Mouse (Mus musculus) forebrain, embryonic 12.5 days (tissue): Measurements from ENCODE around the gene Thegl. TPM values are rescaled to one million over a fixed set of nuclear protein-coding genes. Genes with fewer than 3 reads are reported as not detected.
A peak's percentile ranks its signal among the peaks of the same experiment; 100 is the strongest.
"Not testable (repeated sequence)": the region's sequence is repeated elsewhere in the genome, so short reads cannot be mapped to it uniquely, and the experiment has no call there.

ENCODE experiments used
- ATAC-seq: fragments of 200-750 bp; cut with Nextera tagmentation; 2 replicates; pipeline ENCODE4 v1.8.0; 2017; ENCODE audit warnings: moderate TSS enrichment; ENCODE audit not compliant: low FRiP score
- H3K27ac ChIP-seq: fragments of 300-500 bp; sonication (generic); 2 replicates; pipeline ENCODE4 v1.5.1; 2016; ENCODE audit warnings: mild to moderate bottlenecking
- H3K27me3 ChIP-seq: fragments of 300-500 bp; sonication (generic); 2 replicates; pipeline ENCODE4 v1.6.1; 2016; ENCODE audit warnings: mild to moderate bottlenecking
- H3K36me3 ChIP-seq: fragments of 300-500 bp; sonication (generic); replicated peaks from 2 replicates; pipeline ENCODE4 v1.6.1; 2016; ENCODE audit warnings: mild to moderate bottlenecking
- H3K4me1 ChIP-seq: fragments of 300-500 bp; sonication (generic); 2 replicates; pipeline ENCODE4 v1.6.1; 2016
- H3K4me2 ChIP-seq: fragments of 300-500 bp; sonication (generic); 2 replicates; pipeline ENCODE4 v1.6.1; 2016; ENCODE audit warnings: mild to moderate bottlenecking, moderate library complexity
- H3K4me3 ChIP-seq: fragments of 300-500 bp; sonication (generic); replicated peaks from 2 replicates; pipeline ENCODE4 v1.5.1; 2016; ENCODE audit warnings: mild to moderate bottlenecking
- H3K9ac ChIP-seq: fragments of 300-500 bp; sonication (generic); 2 replicates; pipeline ENCODE4 v1.6.1; 2016; ENCODE audit warnings: mild to moderate bottlenecking
- H3K9me3 ChIP-seq: fragments of 300-500 bp; sonication (generic); 2 replicates; pipeline ENCODE4 v1.6.1; 2016
- WGBS: fragments of 180-500 bp; shearing (Covaris S2); methylation state at CpG from one replicate; pipeline ENCODE4 v1.1.7; 2016; 5-methylcytosine and 5-hydroxymethylcytosine counted together
- polyA plus RNA-seq: library from polyadenylated mRNA; unstranded; fragments of >200 nt; fragmentation: Nextera tagmentation; extraction: Ambion mirVana; gene quantifications from 2 replicates; pipeline ENCODE4 v1.2.1, GENCODE M21; 2016

Thegl gene
- polyA plus RNA-seq, 1 experiment from 2014 or later: 0.33 TPM

DNA sequence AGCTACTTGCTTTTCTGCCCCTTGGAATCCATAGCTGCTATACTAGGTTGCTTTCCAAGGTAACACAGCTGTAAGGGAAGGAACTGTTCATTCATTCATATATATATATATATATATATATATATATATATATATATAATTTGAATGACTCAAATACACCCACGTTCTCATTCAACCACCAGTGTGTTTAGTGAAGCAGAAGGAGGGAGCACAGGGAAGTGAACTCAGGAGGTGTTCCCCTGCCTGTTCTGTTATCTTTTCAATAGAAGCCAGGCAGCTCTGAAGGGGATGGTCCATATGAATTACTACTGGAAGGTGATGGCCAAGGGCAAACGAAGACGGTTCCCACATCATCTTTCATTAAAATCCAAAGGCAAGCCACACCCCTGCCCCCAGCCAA, 71.3 kb downstream of the Thegl start:
- no peaks in the 10 kb centered on the region for H3K36me3 ChIP-seq
- no peak for ATAC-seq
- WGBS: 85% methylated on average over 3 of the region's 3 CpGs
- peaks cover 9% of the 10 kb centered on the region for H3K4me1 ChIP-seq
- H3K27ac ChIP-seq: no peak overlapping the region
- no peak overlapping the region for H3K4me3 ChIP-seq
- peaks cover 26% of the 10 kb centered on the region for H3K27me3 ChIP-seq
- H3K9me3 ChIP-seq: no peaks in the 10 kb centered on the region
- no peak overlapping the region for H3K4me2 ChIP-seq
- no peak overlapping the region for H3K9ac ChIP-seq

DNA sequence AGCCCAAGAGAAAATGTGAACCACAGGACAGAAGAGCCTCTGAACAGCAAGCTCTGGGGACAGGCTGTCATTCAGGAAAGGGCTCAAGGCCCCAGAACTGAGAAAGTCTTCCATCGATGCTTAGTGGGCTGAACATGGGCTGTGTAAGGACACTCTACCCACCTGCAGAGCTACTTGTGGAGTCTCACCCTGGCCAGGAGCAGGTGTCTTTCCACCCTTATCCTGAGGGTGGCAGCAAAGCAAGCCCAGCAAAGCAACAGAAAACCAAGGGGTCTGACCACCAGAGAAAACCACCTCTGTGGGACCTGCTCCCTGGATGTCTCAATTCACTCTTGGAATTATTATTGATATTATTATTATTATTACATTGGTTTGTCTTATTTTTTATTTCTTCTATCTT, 73.5 kb downstream of the Thegl start:
- Histone ChIP-seq H3K27me3 (peaks cover 47% of the 10 kb centered on the region), H3K4me1 (peaks cover 18% of the 10 kb centered on the region), H3K36me3 (no peaks in the 10 kb centered on the region), H3K9me3 (no peaks in the 10 kb centered on the region), H3K4me3 (no peak overlapping the region), H3K27ac (no peak overlapping the region), H3K9ac (no peak overlapping the region), H3K4me2 (no peak overlapping the region)
- no peak for ATAC-seq
- WGBS: 48% methylated on average over 1 of the region's 1 CpGs

DNA sequence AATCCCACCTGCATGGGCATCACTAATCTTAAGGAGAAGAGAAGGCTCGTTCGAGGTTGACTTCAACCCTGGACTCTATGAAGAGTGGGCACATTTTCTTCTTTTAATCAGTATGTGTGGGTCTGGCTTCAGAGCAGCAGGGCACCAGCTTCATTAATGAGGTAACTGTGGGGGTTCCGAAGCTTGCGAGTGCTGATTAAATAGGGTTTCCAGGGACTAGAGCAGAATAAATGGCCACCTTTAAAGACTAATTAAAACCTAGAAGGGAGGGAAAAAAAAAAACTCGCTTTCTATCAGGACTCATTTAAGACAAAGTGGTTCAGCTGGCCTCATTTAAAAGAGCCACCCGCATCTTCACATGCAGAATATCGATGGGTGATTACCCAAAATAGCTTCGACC, 74.1 kb downstream of the Thegl start:
- Histone ChIP-seq H3K27ac (peak overlapping the region; percentile 65; the same call in 1 of the 2 replicates), H3K4me3 (no peak overlapping the region), H3K36me3 (no peaks in the 10 kb centered on the region), H3K27me3 (peaks cover 50% of the 10 kb centered on the region), H3K4me1 (peaks cover 21% of the 10 kb centered on the region), H3K9ac (no peak overlapping the region), H3K9me3 (no peaks in the 10 kb centered on the region), H3K4me2 (no peak overlapping the region)
- 6% methylated on average over 8 of the region's 8 CpGs for WGBS
- peak; percentile 71 for ATAC-seq

DNA sequence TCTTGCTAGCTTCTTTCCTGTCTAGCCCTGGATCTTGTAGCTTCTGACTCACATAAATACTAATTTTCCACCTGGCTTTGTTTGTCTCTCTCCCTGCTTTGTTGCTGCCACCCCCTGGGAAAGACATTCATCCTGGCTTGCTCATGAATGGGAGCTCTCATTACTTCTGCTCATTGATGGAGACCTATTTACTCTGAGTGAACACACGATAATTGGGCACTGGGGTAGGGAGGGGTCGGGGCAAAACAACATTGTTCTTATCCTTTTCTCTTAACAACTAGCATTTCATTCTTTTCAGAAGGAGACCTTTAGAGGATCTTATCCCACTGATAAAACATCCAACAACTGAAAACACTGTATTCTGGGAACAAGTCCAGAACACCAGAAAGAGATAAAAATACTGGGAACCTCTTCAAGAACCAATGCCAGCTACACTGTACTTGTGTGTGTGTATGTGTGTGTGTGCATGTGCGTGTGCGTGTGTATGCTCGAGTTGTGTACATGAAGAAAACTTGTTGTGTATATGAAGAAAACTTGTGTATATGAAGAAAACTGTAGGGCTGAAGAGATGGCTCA, 74.8 kb downstream of the Thegl start:
- peaks cover 56% of the 10 kb centered on the region for H3K27me3 ChIP-seq
- no peak overlapping the region for H3K9ac ChIP-seq
- peak overlapping the region; percentile 65 for H3K27ac ChIP-seq
- no peaks in the 10 kb centered on the region for H3K9me3 ChIP-seq
- WGBS: 33% methylated on average over 5 of the region's 5 CpGs
- no peak overlapping the region for H3K4me3 ChIP-seq
- ATAC-seq: peak; percentile 79
- H3K4me2 ChIP-seq: no peak overlapping the region; the same call in 1 of the 2 replicates
- H3K36me3 ChIP-seq: no peaks in the 10 kb centered on the region
- H3K4me1 ChIP-seq: peaks cover 27% of the 10 kb centered on the region

DNA sequence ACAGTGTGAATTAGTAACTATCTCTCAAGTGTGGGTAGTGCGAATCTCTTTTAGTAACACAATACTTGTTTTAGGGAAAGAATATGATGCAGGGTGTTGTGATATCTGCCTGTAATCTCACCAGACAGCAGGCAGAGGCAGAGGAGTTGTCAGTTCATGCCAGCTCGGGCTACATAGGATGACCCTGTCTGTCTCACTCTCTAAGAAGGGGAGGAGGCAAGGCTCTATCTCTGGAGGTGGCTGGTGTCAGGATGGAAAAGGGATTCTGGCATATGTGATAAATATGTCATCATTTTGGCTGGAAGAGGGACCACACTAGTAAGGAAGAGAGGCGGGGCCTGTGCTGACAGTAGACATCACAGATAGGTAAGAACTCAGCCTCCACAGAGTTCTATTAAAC, 76.1 kb downstream of the Thegl start:
- Histone ChIP-seq H3K4me2 (no peak overlapping the region), H3K9me3 (no peaks in the 10 kb centered on the region), H3K27ac (no peak overlapping the region), H3K36me3 (no peaks in the 10 kb centered on the region), H3K9ac (no peak overlapping the region), H3K4me3 (no peak overlapping the region), H3K4me1 (peaks cover 27% of the 10 kb centered on the region), H3K27me3 (peaks cover 69% of the 10 kb centered on the region)
- ATAC-seq: no peak
- 85% methylated on average over 3 of the region's 3 CpGs for WGBS

DNA sequence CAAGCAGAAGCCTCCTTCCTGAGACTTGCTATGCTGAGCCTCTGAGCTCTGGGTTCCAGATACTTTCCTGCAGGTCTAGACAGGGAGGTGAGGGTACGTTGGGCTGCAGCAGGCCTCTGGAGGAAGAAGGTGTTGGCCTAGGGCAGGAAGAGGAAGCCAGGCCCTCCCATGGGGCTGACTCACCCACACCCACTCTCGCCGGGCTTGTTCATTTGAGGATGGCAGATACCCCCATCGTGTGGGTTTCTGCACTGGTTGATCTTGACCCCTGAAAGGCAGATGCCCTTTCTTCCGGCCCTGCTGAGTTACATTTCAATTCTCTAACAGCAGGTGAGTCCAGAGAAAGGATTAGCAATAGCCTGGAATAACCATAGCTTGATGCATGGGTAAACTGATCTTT, 76.7 kb downstream of the Thegl start:
- H3K4me3 ChIP-seq: no peak overlapping the region
- H3K27me3 ChIP-seq: peaks cover 74% of the 10 kb centered on the region
- no peaks in the 10 kb centered on the region for H3K36me3 ChIP-seq
- H3K9ac ChIP-seq: no peak overlapping the region
- 70% methylated on average over 5 of the region's 5 CpGs for WGBS
- ATAC-seq: no peak
- H3K27ac ChIP-seq: no peak overlapping the region
- H3K9me3 ChIP-seq: no peaks in the 10 kb centered on the region
- H3K4me2 ChIP-seq: no peak overlapping the region
- peaks cover 27% of the 10 kb centered on the region for H3K4me1 ChIP-seq

DNA sequence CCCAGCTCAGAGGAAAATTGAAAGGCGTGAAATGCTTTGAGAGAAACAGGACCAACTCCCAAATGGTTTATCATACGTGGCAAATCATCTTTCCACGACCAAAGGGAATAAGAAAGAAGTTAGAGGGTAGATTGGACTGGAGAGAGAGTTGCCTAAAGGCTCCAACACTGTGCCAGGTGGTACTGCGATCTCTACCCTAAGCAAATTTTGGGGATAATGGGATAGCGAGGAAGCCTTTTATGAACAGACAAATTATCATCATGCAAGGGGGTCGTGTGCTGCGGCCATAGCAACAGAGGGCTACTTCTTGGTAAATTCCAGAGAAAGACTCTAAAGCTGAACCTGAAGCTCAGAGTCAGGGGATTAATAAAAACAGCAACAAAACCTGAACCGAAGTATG, 78.1 kb downstream of the Thegl start:
- Histone ChIP-seq H3K9ac (peak overlapping the region; percentile 65), H3K4me1 (peaks cover 27% of the 10 kb centered on the region), H3K27me3 (peaks cover 75% of the 10 kb centered on the region), H3K4me2 (peak overlapping the region; percentile 99), H3K9me3 (no peaks in the 10 kb centered on the region), H3K4me3 (peak overlapping the region; percentile 58), H3K36me3 (no peaks in the 10 kb centered on the region), H3K27ac (no peak overlapping the region)
- ATAC-seq: no peak
- 27% methylated on average over 8 of the region's 8 CpGs for WGBS

DNA sequence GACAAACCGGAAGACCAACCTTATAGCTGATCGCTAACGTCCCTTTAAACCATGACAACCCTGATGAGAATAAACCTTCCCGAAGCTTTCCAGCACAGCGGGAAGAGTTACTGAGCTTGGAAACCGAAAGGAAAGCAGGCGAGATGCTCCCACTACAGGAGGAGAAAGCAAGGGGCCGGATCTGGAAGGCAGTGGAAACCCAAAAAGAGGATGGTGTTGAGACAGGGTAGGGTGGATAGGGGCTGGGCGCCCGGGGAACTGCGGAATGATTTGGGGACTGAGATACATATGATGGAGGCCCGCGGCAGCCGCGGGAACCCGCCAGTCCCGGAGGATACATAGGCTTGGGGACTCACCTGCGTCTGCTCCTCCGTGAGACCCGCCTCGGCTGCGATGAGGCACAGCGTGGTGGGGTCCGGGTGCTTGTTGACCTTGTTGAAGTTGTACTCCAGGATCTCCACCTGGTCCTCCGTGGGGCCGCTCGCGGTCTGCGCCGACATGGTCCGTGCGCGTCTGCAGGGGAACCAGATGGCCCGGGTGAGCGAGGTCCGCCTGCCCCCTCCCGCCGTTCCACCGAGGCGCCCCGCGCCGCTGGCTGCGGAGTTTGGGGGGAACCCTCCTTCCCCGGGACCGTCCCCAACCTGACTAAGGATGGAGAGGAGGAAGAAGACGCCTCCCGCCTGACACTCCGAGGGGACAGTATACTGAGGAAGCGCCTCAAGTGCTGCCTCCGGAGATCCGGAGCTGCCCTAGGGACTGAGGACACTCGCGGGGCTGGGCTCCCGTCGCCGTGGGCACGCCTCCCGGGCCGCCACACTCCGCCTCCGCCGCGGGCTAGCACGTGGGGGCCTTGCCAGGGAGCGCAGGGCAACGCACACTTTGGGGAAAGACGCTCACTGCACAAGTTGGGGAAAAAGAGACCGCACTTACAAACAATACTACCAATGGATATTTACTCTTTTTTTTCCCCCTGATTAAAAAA, 79.0 kb downstream of the Thegl start:
- peaks cover 25% of the 10 kb centered on the region for H3K4me1 ChIP-seq
- peak overlapping the region; percentile 65 for H3K9ac ChIP-seq
- peak; percentile 57; the same call in 1 of the 2 replicates for ATAC-seq
- H3K4me3 ChIP-seq: peak overlapping the region; percentile 58
- peak overlapping the region; percentile 99 for H3K4me2 ChIP-seq
- WGBS: under 1% methylated on average over 65 of the region's 69 CpGs
- H3K27ac ChIP-seq: no peak overlapping the region
- H3K27me3 ChIP-seq: peaks cover 80% of the 10 kb centered on the region
- no peaks in the 10 kb centered on the region for H3K9me3 ChIP-seq
- H3K36me3 ChIP-seq: no peaks in the 10 kb centered on the region

DNA sequence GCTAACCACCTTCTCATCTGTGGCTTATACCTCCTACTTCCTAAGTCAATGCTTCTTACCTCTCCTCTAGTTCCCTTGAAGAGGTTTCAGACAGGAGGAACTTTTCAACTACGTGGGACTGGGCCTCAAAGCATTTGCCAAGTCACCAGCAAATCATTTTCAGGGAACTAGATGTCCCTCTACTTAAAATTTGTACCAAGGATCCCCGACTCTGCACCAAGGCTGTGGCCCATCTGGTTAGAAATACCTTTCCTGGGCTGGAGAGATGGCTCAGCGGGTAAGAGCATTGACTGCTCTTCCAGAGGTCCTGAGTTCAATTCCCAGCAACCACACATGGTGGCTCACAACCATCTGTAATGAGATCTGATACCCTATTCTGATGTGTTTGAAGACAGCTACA, 80.4 kb downstream of the Thegl start:
- H3K9ac ChIP-seq: not testable (repeated sequence)
- WGBS: 92% methylated on average over 3 of the region's 3 CpGs

DNA sequence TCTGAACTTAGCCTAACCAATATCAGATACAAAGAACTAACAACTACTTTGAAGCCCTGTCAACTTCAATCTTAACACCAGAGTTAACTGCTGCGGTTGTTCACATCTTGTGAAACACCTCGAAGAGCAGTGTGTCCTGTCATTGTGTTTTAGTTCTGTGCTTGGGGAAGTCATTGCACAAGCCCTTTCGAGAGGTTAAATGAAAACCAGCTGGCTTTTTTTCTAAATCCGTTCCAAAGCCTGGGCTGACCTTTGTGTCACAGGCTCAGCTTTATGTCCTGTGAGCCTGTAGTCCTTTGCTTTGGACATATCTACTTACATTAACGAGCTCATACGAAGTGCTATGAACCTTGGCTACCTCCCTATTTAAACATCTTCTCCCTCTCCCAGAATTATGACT, 81.9 kb downstream of the Thegl start:
- peaks cover 89% of the 10 kb centered on the region for H3K27me3 ChIP-seq
- 28% methylated on average over 6 of the region's 6 CpGs for WGBS
- H3K4me2 ChIP-seq: no peak overlapping the region
- no peak overlapping the region for H3K27ac ChIP-seq
- H3K36me3 ChIP-seq: no peaks in the 10 kb centered on the region
- no peak for ATAC-seq
- no peak overlapping the region for H3K4me3 ChIP-seq
- H3K9ac ChIP-seq: no peak overlapping the region
- no peaks in the 10 kb centered on the region for H3K9me3 ChIP-seq
- peaks cover 22% of the 10 kb centered on the region for H3K4me1 ChIP-seq

More for the DNA sequence above, 80.4 kb downstream of the Thegl start:
- H3K4me3 ChIP-seq, H3K4me2 ChIP-seq, H3K27ac ChIP-seq, H3K9me3 ChIP-seq, H3K36me3 ChIP-seq, ATAC-seq: not testable (repeated sequence)
- Histone ChIP-seq H3K27me3 (peaks cover 92% of the 10 kb centered on the region), H3K4me1 (peaks cover 18% of the 10 kb centered on the region)

DNA sequence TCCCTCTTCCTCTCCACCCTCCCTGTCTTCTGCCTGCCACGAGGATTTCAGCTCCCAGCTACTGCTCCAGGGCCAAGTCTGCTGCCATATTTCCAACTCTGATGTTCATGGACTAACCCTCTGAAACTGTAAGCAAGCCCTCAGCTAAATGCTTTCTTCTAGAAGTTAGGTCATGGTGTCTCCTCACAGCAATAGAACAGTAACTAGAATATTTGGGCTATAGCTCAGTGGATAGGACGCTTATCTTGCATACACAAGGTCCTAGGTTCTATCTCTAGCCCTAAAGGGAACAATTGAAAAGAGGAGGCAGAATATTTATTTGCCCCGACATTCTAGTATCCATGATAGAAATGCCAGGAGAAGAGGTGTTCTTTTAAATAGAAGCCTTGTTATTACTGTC, 83.1 kb downstream of the Thegl start:
- H3K9me3 ChIP-seq: no peaks in the 10 kb centered on the region
- no peak overlapping the region for H3K4me3 ChIP-seq
- ATAC-seq: no peak
- H3K9ac ChIP-seq: no peak overlapping the region
- no peak overlapping the region for H3K27ac ChIP-seq
- peaks cover 28% of the 10 kb centered on the region for H3K4me1 ChIP-seq
- H3K4me2 ChIP-seq: no peak overlapping the region
- H3K27me3 ChIP-seq: peaks cover 78% of the 10 kb centered on the region
- H3K36me3 ChIP-seq: no peaks in the 10 kb centered on the region
- 85% methylated on average over 3 of the region's 3 CpGs for WGBS

DNA sequence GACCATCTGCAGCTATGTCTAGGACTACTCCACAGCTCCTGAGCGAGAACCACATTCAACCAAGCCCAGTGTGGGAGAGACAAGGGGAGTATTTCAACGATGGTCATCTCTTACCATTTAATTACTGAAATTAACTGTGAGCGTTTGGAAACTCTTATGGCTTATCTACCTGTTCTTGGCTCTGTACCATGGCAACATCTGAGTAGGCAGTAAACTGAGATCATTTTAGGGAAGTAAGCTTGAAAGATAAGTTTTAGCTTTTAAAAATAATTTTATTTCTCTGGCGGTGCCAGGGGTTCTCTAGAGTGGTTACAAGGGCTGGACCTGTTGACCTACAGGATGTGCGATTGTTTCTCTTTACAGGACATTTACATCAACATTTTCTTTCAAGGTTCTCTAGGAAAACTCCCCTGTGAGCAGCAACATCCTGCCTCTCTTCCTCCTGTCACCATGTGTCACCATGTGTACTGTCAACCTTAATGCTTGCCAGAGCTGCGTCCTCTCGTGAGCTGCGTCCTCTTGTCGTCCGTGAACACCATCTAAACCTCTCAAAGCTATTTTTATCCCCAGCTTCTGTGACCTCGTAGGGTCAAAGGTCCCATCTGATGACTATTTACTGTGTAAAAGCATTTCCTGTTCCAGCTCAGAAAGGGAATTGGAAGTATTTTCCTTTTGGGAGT, 83.6 kb downstream of the Thegl start:
- Histone ChIP-seq H3K4me1 (peaks cover 22% of the 10 kb centered on the region), H3K9me3 (no peaks in the 10 kb centered on the region), H3K4me2 (no peak overlapping the region), H3K4me3 (no peak overlapping the region), H3K27ac (no peak overlapping the region), H3K9ac (no peak overlapping the region), H3K27me3 (peaks cover 73% of the 10 kb centered on the region), H3K36me3 (no peaks in the 10 kb centered on the region)
- no peak for ATAC-seq
- 83% methylated on average over 11 of the region's 11 CpGs for WGBS
